Mouse (Mus musculus) liver, embryonic 13.5 days (tissue): ENCODE results near the gene Mthfd2l. TPM values are rescaled to one million over a fixed set of nuclear protein-coding genes. Genes with fewer than 3 reads are reported as not detected.

Experiments
- polyA plus RNA-seq: library from polyadenylated mRNA; unstranded; fragments of >200 nt; fragmentation: Nextera tagmentation; extraction: Ambion mirVana; gene quantifications from 2 replicates; pipeline ENCODE4 v1.2.1, GENCODE M21; 2015

The Mthfd2l gene
- polyA plus RNA-seq, 1 experiment from 2014 or later: 9.7 TPM

Other genes starting within 250 kb of the Mthfd2l start
- gene Cxcl5, start 171.8 kb upstream of the Mthfd2l start, polyA plus RNA-seq: 0.84 and 0.98 TPM in 2 replicates
- gene Ppbp, start 162.6 kb upstream of the Mthfd2l start, polyA plus RNA-seq: 207 and 220 TPM in 2 replicates
- gene Pf4, start 158.7 kb upstream of the Mthfd2l start, polyA plus RNA-seq: 569 and 620 TPM in 2 replicates
- not detected in 2 replicates for gene Cxcl3, start 145.0 kb upstream of the Mthfd2l start, polyA plus RNA-seq
- not detected in 2 replicates for gene Cxcl15, start 136.6 kb upstream of the Mthfd2l start, polyA plus RNA-seq
- 0.78 and 1.5 TPM in 2 replicates for gene Cxcl1, start 39.9 kb upstream of the Mthfd2l start, polyA plus RNA-seq
- not detected in 2 replicates for gene Cxcl2, start 27.2 kb upstream of the Mthfd2l start, polyA plus RNA-seq
- 0.06 TPM in 1 of 2 replicates, not detected in the other for gene Epgn, start 96.3 kb downstream of the Mthfd2l start, polyA plus RNA-seq
- 0.06 and 0.10 TPM in 2 replicates for gene Ereg, start 143.5 kb downstream of the Mthfd2l start, polyA plus RNA-seq
- gene Areg, start 208.5 kb downstream of the Mthfd2l start, polyA plus RNA-seq: not detected in 2 replicates